Mouse (Mus musculus) lung, adult 2 months (tissue): ENCODE measurements around the gene Sag. TPM values are rescaled to one million over a fixed set of nuclear protein-coding genes. Genes with fewer than 3 reads are reported as not detected.

Experiments
- DNase-seq: peaks from one replicate; pipeline ENCODE4 v3.0.0; 2022
- H3K4me1 ChIP-seq: fragments of 200-500 bp; 2 replicates; pipeline ENCODE4 v1.6.1; 2011; ENCODE audit warnings: low read length; ENCODE audit not compliant: control insufficient read depth, insufficient read depth
- H3K4me3 ChIP-seq: fragments of 200-500 bp; replicated peaks from 2 replicates; pipeline ENCODE3; 2011; ENCODE audit warnings: low read depth, mild to moderate bottlenecking, control low read depth, low read length; ENCODE audit errors: extremely low read depth
- CTCF ChIP-seq: fragments of 200-500 bp; IDR thresholded peaks from 2 replicates; pipeline ENCODE4 v1.5.1; 2011; ENCODE audit warnings: mild to moderate bottlenecking, low read length, control low read depth; ENCODE audit not compliant: insufficient read depth
- POLR2A ChIP-seq: fragments of 200-500 bp; IDR thresholded peaks from 2 replicates; pipeline ENCODE4 v1.6.1; 2011; ENCODE audit warnings: low read depth, mild to moderate bottlenecking, control low read depth, low read length, borderline replicate concordance; ENCODE audit errors: extremely low read depth
- WGBS: fragments of 180-500 bp; shearing (Covaris S2); methylation state at CpG from one replicate; pipeline ENCODE4 v1.1.7; 2018; 5-methylcytosine and 5-hydroxymethylcytosine counted together
- polyA plus RNA-seq: library from polyadenylated mRNA; depleted of rRNA; stranded (reverse); fragments of >200 nt; gene quantifications from 2 replicates; pipeline ENCODE4 v1.2.3, GENCODE M21; 2012; rRNA removed

The Sag gene
- 0.38 and 0.86 TPM in 2 replicates for polyA plus RNA-seq

GRCm38 (mm10) chr1:87803576-87803975 lies at the start of gene Sag:
Gene Sag (plus strand): TSS chr1:87803680.
- Histone ChIP-seq H3K4me3 (no peak within 1 kb of the TSS), H3K4me1 (no peaks in the 10 kb centered on the region)
- TF ChIP-seq CTCF (no peak), POLR2A (no peak)
- 67% methylated on average over 6 of the region's 6 CpGs for WGBS
- DNase-seq = no peak

- peak within 1 kb of the TSS; percentile 97 for H3K4me3 ChIP-seq
- TF ChIP-seq POLR2A (peak; percentile 58; the same call in 1 of the 2 replicates), CTCF (peak; percentile 44)
- WGBS = under 1% methylated on average over 79 of the region's 79 CpGs
- DNase-seq = peak; percentile 90
- H3K4me1 ChIP-seq = peaks cover 12% of the 10 kb centered on the region
Measured at GRCm38 (mm10) chr1:87755641-87756470, 47.6 kb upstream of the Sag start, which contains the start of gene Atg16l1. Gene Atg16l1 (plus strand): TSS chr1:87755870.

DNA sequence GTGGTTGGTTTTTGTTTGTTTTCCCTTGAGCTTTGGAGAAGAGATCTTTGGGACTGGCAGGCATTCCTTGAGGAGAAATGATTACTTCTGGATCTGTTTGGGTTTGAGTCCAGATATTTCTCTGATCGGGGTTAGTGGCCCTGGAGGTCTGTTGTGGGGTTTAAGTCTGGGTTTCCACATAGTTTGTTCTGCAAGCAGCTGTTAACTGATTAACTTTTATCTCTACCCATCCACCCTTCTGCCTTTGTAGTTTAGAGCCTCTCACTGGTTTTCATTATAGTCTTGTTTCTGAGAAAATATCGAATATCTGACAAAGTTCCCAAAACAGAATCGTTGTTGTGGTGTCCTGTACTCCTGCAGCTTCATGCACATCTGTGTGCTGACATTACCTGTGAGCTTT lies 39.7 kb upstream of the Sag start:
- H3K4me1 ChIP-seq = no peaks in the 10 kb centered on the region
- WGBS = 93% methylated on average over 3 of the region's 3 CpGs

DNA sequence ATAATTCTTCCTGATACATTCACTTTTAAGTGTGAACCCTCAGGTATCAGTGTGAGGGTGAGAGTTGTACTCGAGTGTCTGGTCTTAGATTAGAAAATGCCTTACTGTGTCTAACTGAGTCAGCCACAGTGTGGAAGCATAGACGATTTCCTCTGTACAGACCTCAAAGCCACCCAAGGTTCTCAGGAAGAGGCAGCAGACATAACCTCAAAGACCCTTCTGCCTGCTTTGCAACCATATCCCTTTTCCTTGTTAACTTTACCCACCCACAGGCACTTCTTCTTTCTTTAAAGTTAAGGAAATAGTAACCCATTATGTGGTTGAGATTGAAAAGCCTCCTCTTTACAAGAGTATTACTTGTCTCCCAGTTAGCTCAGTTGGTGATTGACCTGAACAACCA lies 37.7 kb upstream of the Sag start:
- 70% methylated on average over 2 of the region's 2 CpGs for WGBS
- no peak for TF ChIP-seq CTCF

More for the DNA sequence above, 39.7 kb upstream of the Sag start:
- TF ChIP-seq CTCF (no peak), POLR2A (no peak)
- no peak overlapping the region for H3K4me3 ChIP-seq
- no peak for DNase-seq

DNA sequence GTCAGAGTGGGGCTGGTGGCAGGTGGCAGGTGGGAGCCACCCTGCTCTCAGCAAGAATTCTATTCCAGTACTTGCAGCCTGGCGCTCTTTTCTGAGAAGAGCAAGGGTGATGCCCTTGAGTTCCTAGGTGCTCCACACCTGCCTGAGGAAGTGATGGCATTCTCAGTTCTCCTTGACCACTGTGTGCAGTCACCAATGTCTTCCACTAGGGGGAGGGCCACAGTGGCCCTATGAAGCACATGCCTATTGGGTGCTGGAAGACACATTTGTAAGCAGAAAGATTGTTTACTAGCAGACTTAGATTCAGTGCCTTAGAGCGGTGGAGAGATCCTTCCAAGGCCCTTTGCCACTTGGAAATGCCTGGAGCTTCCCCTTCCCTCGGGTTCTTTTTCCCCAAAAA lies 37.2 kb upstream of the Sag start:
- Histone ChIP-seq H3K4me3 (no peak overlapping the region), H3K4me1 (no peaks in the 10 kb centered on the region)
- TF ChIP-seq CTCF = peak; percentile 75
- no peak for TF ChIP-seq POLR2A
- peak; percentile 15 for DNase-seq
- WGBS = 82% methylated on average over 3 of the region's 3 CpGs

More for the DNA sequence above, 37.7 kb upstream of the Sag start:
- no peak for DNase-seq
- H3K4me1 ChIP-seq = no peaks in the 10 kb centered on the region
- H3K4me3 ChIP-seq = no peak overlapping the region

DNA sequence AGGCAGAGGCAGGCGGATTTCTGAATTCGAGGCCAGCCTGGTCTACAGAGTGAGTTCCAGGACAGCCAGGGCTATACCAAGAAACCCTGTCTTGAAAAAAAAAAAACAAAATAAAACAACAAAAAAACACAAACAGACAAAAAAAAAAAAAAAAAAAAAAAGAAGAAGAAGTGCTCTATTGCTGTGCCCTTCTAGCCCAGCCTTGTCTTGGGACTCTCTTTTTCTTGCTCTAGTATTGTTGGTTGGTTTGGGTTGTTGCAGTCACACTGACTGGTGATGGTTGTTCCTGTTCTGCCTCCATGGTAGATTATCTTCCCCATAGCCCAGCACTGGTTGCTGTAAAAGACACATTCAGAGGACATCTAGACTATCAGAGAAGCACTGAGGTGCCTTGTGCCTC lies 34.2 kb upstream of the Sag start:
- DNase-seq = no peak
- TF ChIP-seq POLR2A (no peak), CTCF (no peak)
- Histone ChIP-seq H3K4me3 (no peak overlapping the region), H3K4me1 (no peaks in the 10 kb centered on the region)
- 96% methylated on average over 2 of the region's 2 CpGs for WGBS

GRCm38 (mm10) chr1:87770486-87770885 lies 33.0 kb upstream of the Sag start:
- no peak for DNase-seq
- Histone ChIP-seq H3K4me1 (no peaks in the 10 kb centered on the region), H3K4me3 (no peak overlapping the region)
- WGBS = 92% methylated on average over 3 of the region's 3 CpGs
- TF ChIP-seq CTCF = no peak
- no peak for TF ChIP-seq POLR2A

DNA sequence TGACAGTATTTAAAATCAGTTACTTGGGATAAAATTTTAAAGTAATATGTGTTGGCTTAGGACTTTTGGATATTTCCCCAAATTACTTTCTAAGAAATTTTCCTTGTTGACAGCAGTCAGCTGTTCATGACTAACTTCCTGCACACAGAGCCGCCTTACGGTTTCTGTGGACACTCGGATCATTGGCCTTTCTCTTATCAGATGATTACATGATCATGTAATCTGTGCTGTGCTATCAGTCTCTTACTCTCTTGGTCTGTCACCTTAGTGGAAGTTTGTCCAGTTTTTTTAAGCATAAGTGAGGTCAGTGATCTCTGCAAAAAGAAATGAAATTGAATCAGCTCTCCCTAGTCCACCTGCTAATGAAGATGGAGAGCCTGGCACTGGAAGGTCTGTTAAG lies 31.8 kb upstream of the Sag start:
- 91% methylated on average over 3 of the region's 3 CpGs for WGBS
- no peak for TF ChIP-seq CTCF
- TF ChIP-seq POLR2A = no peak
- Histone ChIP-seq H3K4me1 (no peaks in the 10 kb centered on the region), H3K4me3 (no peak overlapping the region)
- DNase-seq = no peak

DNA sequence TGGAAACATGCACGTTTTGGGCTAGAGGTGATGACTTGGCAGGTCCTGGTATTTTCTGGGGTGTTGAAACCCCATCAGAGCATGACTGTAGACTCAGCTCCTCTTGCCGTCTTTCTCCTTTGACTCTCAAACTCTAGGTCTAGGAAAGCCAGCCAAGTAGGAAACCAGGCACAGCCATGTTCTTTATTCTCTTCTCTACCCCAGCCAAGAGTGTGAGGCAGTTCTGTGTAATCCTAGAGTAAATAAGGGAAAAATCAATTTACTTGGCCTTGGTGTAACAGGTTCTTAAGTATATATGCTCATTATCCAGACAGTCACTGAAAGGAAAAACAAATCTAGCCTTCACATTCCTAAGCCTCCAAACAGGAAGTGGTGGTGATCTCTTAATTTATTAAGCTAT lies 30.1 kb upstream of the Sag start:
- Histone ChIP-seq H3K4me1 (no peaks in the 10 kb centered on the region), H3K4me3 (no peak overlapping the region)
- no peak for TF ChIP-seq CTCF
- no peak for TF ChIP-seq POLR2A
- no peak for DNase-seq
- WGBS = 55% methylated on average over 2 of the region's 2 CpGs

DNA sequence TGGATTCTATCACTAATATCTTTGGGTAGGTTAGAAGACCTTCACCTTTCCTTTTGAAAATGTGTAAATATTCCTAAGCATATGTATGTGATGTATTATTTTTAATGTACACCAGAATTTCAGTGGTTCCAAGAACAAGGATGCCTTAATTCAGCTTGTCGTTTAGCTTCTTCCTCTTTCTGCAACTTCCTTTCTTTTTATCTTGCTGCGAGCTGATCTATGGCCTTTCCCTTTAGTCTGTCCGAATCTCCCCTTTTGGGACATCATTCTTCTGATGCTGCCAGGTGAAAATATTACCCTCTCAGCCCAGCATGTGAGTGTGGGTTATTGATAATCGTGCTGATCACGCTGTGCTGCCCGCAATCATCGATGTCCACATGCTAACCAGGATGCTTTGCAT lies 28.6 kb upstream of the Sag start:
- no peak overlapping the region for H3K4me3 ChIP-seq
- no peak for TF ChIP-seq POLR2A
- TF ChIP-seq CTCF = no peak
- H3K4me1 ChIP-seq = no peaks in the 10 kb centered on the region
- DNase-seq = no peak
- WGBS = 89% methylated on average over 7 of the region's 7 CpGs
